Mouse (Mus musculus) thymus, postnatal 14 days (tissue): ENCODE measurements around the gene Mospd3.

Source experiments
- DNase-seq: peaks from one replicate; pipeline ENCODE4 v3.0.0; 2021

Mospd3 gene

DNA sequence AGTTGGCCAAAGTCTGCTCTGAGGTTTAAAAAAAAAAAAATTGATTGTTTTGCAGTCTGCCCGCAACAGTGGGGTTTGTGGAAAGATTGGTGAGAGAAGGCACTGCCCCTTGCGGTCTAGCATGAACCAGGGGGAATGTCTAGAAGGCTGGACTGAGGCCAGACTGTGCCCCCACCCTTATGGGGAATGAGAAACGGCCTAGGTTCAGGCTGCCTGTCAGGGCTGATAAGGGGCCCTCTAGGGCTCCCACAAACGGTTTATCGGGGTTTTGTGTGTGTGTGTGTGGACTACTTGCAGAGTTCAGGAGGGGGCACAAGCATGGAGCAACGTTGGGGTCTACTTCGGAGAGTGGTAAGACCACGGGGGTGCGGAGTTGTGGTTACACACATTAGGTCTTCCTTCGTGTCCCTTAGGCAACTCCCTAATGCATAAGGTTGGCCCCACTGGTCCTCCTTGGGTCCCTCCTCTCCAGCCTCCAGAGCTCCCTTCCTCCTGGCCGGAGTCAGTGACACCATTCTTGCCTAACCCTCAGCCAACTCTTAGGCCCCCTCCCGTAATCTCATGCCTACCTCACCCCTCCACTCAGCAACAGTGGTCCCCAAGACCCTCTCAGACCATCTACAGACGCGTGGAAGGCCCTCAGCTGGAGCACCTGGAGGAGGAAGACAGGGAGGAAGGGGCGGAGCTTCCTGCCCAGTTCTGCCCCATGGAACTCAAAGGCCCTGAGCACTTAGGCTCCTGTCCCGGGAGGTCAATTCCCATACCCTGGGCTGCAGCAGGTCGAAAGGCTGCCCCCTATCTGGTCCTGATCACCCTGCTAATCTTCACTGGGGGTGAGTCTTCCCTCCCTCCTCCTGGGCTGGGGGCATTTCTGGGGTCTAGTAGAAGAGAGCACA lies 29.9 kb downstream of the Mospd3 start:
- DNase-seq = no peak

DNA sequence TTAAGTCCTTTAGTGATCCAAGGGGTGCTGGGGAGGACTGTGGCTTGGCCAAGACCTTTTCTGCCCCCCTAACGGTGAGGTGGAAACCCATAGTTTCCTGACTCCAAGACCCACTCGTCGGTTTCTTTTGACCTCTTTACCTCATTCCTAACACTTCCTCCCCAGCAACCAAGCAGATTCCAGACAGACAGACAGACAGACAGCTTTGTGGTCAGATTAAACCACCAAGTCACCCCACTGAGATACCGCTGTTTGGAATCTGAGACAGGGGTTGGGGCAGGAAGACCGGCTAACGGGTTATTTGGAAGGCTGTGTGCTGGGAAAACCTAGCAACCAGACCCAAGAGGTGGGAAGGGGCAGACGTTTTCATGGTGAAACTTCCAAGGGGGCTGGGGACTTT lies 30.7 kb downstream of the Mospd3 start:
- DNase-seq = no peak

GRCm38 (mm10) chr5:137569665-137570064 lies 31.2 kb downstream of the Mospd3 start, which contains the start of gene Tfr2:
TSS of gene Tfr2 (plus strand) at chr5:137569840.
- peak; percentile 63 for DNase-seq

GRCm38 (mm10) chr5:137569031-137569430 lies 31.8 kb downstream of the Mospd3 start:
- DNase-seq = no peak

GRCm38 (mm10) chr5:137568223-137568798 lies 32.5 kb downstream of the Mospd3 start:
- no peak for DNase-seq

- DNase-seq = no peak
Observed at GRCm38 (mm10) chr5:137566416-137566815, 34.4 kb downstream of the Mospd3 start.

GRCm38 (mm10) chr5:137565744-137566143 lies 35.1 kb downstream of the Mospd3 start:
- no peak for DNase-seq

DNA sequence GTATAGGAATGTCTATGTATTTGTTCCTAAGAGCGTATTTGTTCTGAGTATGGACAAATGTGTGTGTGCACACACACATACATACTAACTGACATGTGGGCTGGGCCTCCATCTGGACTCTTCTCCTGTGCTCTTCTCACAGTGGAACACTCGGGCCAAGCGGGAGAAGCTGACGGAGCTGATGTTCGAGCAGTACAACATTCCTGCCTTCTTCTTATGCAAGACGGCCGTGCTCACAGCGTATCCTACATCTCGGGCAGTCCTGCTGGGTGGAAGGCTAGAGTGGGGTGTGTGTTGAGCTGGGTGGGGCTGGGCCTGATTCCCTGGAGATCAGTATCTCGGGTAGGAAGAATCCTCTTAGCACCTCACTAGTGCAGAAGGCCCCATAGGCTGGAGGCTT lies 37.9 kb downstream of the Mospd3 start:
- DNase-seq = no peak

GRCm38 (mm10) chr5:137561556-137561955 lies 39.3 kb downstream of the Mospd3 start:
- DNase-seq = no peak

DNA sequence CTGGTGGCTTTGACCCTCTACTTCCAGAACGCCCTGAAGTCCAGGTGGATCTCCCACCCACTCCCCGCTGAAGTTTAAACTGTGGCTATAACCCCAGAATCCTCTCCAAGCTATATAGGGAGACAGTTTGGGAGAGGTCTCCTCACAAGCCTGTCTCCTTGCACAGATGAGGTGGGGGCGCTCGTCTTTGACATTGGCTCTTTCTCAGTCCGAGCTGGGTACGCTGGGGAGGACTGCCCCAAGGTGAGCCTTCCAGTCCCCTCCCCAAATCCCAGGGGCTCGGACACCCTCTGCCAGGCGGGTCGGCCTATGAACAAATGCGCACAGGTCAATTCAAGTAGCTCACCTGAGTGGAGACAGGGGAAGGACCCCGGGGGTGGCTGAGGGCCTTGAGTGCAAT lies 47.0 kb downstream of the Mospd3 start:
- DNase-seq = no peak

- DNase-seq = peak; percentile 76
Observed at GRCm38 (mm10) chr5:137553411-137553837, 47.4 kb downstream of the Mospd3 start, which contains the start of gene Actl6b. TSS of gene Actl6b (plus strand) at chr5:137553517.

DNA sequence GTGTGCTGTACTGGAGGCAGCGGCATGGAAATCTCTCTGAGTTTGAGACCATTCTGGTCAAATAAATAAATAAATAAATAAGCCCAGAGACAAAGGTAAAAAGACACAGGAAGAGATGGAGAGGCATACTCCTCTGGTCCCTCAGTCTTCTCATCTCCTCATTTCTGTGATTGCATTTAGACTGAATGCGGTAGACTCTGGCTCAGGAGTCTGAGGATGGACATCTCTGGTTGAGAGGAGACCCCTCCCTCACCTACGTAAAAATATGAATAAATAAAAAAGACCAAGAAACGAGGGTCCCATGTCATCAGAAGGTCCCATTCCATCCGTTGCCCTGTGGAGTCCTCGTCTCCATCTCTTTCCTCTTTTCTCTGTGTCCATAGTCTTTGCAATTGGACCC lies 47.9 kb downstream of the Mospd3 start:
- no peak for DNase-seq

DNA sequence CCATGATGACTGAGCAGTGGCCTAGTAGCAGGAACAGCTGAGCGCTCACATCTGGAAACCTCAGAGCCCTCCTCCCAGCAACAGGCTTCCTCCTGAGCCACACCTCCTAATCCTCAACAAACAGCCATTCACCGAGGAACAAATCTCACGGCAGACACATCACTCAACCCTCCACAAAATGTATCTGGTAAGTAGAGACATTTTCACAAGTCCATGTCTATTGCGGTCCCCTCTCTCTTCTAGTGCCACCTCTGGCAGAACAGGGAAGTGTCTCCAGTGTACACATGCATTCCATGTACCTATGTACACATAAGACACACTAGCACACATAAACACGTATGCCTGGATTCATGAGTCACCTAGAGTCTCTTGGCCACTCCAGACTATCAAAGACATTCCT lies 49.7 kb downstream of the Mospd3 start:
- DNase-seq = no peak

DNA sequence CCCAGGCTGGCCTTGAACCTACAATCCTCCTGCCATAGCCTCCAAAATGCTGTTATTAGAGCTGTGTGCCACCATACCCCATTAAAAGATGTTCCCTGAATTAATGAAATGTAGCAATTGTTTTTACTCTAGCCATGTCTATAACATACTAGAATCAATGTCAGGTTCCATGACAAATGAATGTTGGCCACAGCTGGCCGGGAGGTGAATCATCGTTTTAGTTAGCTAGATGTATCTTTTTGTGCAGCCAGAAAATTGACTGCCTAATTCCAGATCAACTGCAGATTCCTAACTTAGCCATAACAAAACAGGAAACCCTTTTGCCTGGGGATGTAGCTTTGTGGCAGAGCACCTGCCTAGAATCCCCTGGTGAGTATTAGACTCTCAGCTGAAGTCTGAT lies 51.0 kb downstream of the Mospd3 start:
- DNase-seq = no peak
